Mouse (Mus musculus) brown adipose tissue, adult 24 weeks (tissue): ENCODE results near the gene Gm14434. TPM values are rescaled to one million over a fixed set of nuclear protein-coding genes. Genes with fewer than 3 reads are reported as not detected.
"Not testable (repeated sequence)": the region's sequence is repeated elsewhere in the genome, so short reads cannot be mapped to it uniquely, and the experiment has no call there.

Experiments
- H3K27ac ChIP-seq: fragments of 200-500 bp; replicated peaks from 2 replicates; pipeline ENCODE4 v1.5.1; 2012; ENCODE audit warnings: low read depth, mild to moderate bottlenecking, low read length
- H3K4me1 ChIP-seq: fragments of 200-500 bp; 2 replicates; pipeline ENCODE4 v1.6.1; 2012; ENCODE audit warnings: low read length, mixed read lengths; ENCODE audit not compliant: control insufficient read depth, insufficient read depth, insufficient read length
- H3K4me3 ChIP-seq: fragments of 200-500 bp; 2 replicates; pipeline ENCODE4 v1.5.1; 2012; ENCODE audit warnings: low read depth, mild to moderate bottlenecking, low read length, moderate library complexity; ENCODE audit not compliant: insufficient read depth
- polyA plus RNA-seq: library from polyadenylated mRNA; stranded (reverse); fragments of >200 nt; gene quantifications from 2 replicates; pipeline ENCODE4 v1.2.4, GENCODE M21; 2012; ENCODE audit not compliant: missing spikeins, insufficient read depth, insufficient read length

The Gm14434 gene
- polyA plus RNA-seq, result 33.1 and 45.0 TPM in 2 replicates

DNA sequence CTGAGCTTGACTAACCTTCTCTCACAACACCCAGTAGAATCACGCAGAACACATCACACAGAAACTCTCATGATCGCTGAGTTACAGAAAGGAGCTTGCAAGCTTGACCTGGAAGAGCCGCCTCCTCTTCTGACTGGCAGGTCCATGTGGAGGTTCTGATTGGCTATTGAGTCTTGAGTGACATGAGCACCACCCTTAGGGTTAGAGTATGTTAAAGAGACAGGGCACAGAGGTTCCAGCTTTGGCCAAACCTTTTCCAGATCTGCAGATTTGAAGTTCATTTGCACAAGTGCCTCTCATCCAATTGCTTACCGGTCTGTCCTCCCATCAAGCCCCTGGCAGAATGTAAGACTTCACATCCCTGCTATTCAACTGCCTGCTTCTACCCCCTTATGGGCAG is at the start of gene Gm14434:
TSS of gene Gm14434 (minus strand) at position 101 of the 400 bp plus-strand sequence.
- H3K4me3 ChIP-seq, H3K4me1 ChIP-seq: not testable (repeated sequence)

DNA sequence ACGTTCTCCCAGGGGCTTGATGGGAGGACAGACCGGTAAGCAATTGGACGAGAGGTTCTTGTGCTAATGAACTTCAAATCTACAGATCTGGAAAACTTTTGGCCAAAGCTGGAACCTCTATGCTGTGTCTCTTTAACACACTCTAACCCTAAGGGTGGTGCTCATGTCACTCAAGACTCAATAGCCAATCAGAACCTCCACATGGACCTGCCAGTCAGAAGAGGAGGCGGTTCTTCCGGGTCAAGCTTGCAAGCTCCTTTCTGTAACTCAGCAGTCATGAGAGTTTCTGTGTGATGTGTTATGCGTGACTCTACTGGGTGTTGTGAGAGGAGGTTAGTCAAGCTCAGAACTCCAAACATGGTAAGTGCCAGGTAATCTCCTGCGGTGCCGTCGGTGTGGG is 34.2 kb upstream of the Gm14434 start, which contains the start of gene Zfp967:
TSS of gene Zfp967 (plus strand) at position 301 of the 400 bp plus-strand sequence.
- not testable (repeated sequence) for H3K27ac ChIP-seq, H3K4me1 ChIP-seq, H3K4me3 ChIP-seq

More for the DNA sequence above, at the start of gene Gm14434:
- H3K27ac ChIP-seq, result not testable (repeated sequence)

DNA sequence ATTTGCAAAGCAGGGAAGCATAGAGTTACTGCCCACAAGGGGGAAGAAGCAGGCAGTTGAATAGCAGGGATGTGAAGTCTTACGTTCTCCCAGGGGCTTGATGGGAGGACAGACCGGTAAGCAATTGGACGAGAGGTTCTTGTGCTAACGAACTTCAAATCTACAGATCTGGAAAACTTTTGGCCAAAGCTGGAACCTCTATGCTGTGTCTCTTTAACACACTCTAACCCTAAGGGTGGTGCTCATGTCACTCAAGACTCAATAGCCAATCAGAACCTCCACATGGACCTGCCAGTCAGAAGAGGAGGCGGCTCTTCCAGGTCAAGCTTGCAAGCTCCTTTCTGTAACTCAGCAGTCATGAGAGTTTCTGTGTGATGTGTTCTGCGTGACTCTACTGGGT is 63.3 kb downstream of the Gm14434 start, which contains the start of gene Gm14435:
TSS of gene Gm14435 (plus strand) at position 301 of the 400 bp plus-strand sequence.
- not testable (repeated sequence) for H3K4me3 ChIP-seq, H3K27ac ChIP-seq, H3K4me1 ChIP-seq

Other genes with a start within 250 kb of the Gm14434 start
- gene Gm11009, start 167.3 kb downstream of the Gm14434 start, polyA plus RNA-seq, result not detected in 2 replicates
- 7.7 and 16.1 TPM in 2 replicates for gene Gm14435, start 63.2 kb downstream of the Gm14434 start, polyA plus RNA-seq
- gene Zfp967, start 34.3 kb upstream of the Gm14434 start, polyA plus RNA-seq, result 2.9 TPM in 1 of 2 replicates, not detected in the other
- gene Gm14308, start 149.6 kb upstream of the Gm14434 start, polyA plus RNA-seq, result not detected in 2 replicates
- 18.2 and 21.0 TPM in 2 replicates for gene Zfp973, start 183.7 kb upstream of the Gm14434 start, polyA plus RNA-seq
- 6.9 and 14.3 TPM in 2 replicates for gene Gm14305, start 221.5 kb upstream of the Gm14434 start, polyA plus RNA-seq